Mouse (Mus musculus): ENCODE data around the gene Psg27.

DNA sequence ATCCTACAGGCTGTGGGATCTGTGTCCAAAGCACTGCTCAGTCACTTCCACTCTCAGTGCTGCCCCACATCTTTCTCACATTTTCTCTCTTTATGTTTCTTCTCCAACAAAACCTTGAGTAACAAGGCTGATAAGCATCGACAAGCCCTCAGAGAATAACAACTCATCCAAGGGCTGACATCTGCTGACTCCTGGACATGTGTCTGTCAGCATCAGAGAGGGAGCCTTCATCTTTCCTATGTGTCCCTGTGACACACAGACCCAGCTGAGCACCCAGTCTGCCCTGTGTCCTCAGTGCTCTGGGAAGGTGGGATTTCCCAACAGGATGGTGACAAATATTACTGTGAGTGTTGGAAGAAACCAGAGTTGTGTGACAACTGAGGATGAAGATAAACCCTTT, 34.9 kb downstream of the Psg27 start, which contains the start of gene Psg25:
- no peak for TF ChIP-seq CTCF (IDR thresholded peaks at IDR 0.05; ENCODE audit: low read depth, low read length)
- TF ChIP-seq POLR2A (IDR thresholded peaks at IDR 0.05; ENCODE audit: insufficient read depth, low read length) = no peak

Measured in ES-Bruce4 (cell line).